17 mouse cellular contexts compared by ENCODE assay signal in the genomic region with DNA sequence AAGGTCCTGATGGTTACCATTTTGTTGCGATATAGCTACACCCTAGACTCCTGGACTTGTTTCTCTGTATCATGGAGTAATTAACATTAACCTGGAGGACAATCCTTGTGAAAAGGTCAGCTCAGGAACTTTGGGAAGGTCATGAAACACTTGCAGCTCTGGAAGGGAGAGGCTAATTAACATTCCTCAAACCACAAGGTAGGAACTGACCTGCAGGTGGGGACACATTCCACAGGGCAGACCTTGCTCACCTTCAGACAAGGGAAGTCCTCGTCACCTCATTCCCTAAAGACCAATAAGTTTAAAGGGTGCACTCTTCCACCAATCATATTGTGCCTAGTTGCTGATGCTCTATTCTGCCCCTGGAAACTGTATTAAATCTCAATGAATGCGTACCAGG.
A peak's percentile ranks its signal among the peaks of the same experiment; 100 is the strongest.
DNase-seq lines count a peak whose midpoint lies in the region; TF ChIP-seq lines count a peak whose summit lies in the region.
"Had no signal": no experiment of that assay in that cellular context is flagged by ENCODE, and none has a peak within 500 bp of the region (broad histone marks: within the 10 kb centered on the region; RNA-seq: fewer than 3 reads in every experiment).

No protein-coding gene starts in this region.

- no peak for TF ChIP-seq CTCF in layer of hippocampus, adult 2 months (conservative IDR thresholded peaks at IDR 0.05)

- no peak overlapping the region for H3K4me3 ChIP-seq in layer of hippocampus, adult 2 months
- H3K4me3 ChIP-seq: embryonic facial prominence, embryonic 10.5 days; embryonic facial prominence, embryonic 12.5 days; forebrain, embryonic 13.5 days; forebrain, embryonic 15.5 days had no signal

- DNase-seq in ES-CJ7 (ENCODE audit: low read depth, low spot score) (peak; percentile 73), R1 (ENCODE audit: low read depth, low spot score) (peak; percentile 87)
- DNase-seq in ovary, adult 18-20 months (ENCODE audit: low spot score), result no peak
- DNase-seq in layer of hippocampus, adult 2 months (ENCODE audit: low spot score in 2 of 2), result no peak
- no peak for DNase-seq in adrenal gland, adult 2 months
- DNase-seq: adrenal gland, postnatal 10 days; adrenal gland, postnatal 25 days; cerebellum, adult 11 months; cerebellum, adult 18-20 months; cerebellum, adult 9-10 months; cerebellum, postnatal 10 days; cerebellum, postnatal 25 days; forebrain, postnatal 0 days had no signal

- H3K27ac ChIP-seq in layer of hippocampus, adult 2 months, result no peak overlapping the region
- H3K27ac ChIP-seq: embryonic facial prominence, embryonic 10.5 days; embryonic facial prominence, embryonic 12.5 days; forebrain, embryonic 13.5 days; forebrain, embryonic 15.5 days had no signal

Comparison
In these comparisons a context has a peak if more than half of its experiments do, and no peak if none do; other contexts are left out.
1. DNase-seq: peak in ES-CJ7 (single experiment) and R1 (single experiment); none in ovary, adult 18-20 months (single experiment), layer of hippocampus, adult 2 months (0 of 2) and adrenal gland, adult 2 months (single experiment).